Mouse (Mus musculus) gastrocnemius, adult 18-20 months (tissue): ENCODE results near the gene Heatr5b. TPM values are rescaled to one million over a fixed set of nuclear protein-coding genes. Genes with fewer than 3 reads are reported as not detected.
"Not testable (repeated sequence)": the region's sequence is repeated elsewhere in the genome, so short reads cannot be mapped to it uniquely, and the experiment has no call there.

Source experiments
- DNase-seq: peaks from one replicate; pipeline ENCODE4 v3.0.0; 2021; ENCODE audit warnings: low spot score
- long read RNA-seq, 2 experiments: library from polyadenylated mRNA; stranded (forward); transcript quantifications; one replicate each; pipeline ENCODE4 v2.0.0; 2021
- total RNA-seq, 2 experiments: library from RNA; stranded (reverse); gene quantifications; 2 replicates each; pipeline ENCODE4 v1.2.3; 2021

Gene Heatr5b
- 1 to 10 TPM; 7.6 to 9.0 TPM for total RNA-seq
- long read RNA-seq, experiment 1, full-length matches to known transcripts = 3 of 5 reads
- long read RNA-seq, experiment 1, partial matches to known transcripts = 2 of 5 reads
- long read RNA-seq, experiment 1, other reads (novel, unspliced or antisense) = 0 of 5 reads
- long read RNA-seq, experiment 2, full-length matches to known transcripts = 5 of 9 reads
- long read RNA-seq, experiment 2, partial matches to known transcripts = 2 of 9 reads
- long read RNA-seq, experiment 2, other reads (novel, unspliced or antisense) = 2 of 9 reads

GRCm38 (mm10) chr17:78834856-78835835 lies at the start of gene Heatr5b, which contains the start of gene Gpatch11:
Gene Heatr5b (minus strand): TSS chr17:78835364.
Gene Gpatch11 (plus strand): TSS chr17:78835567.
- peak; percentile 97 for DNase-seq

- no peak for DNase-seq
Measured at GRCm38 (mm10) chr17:78883291-78883690, 48.1 kb upstream of the Heatr5b start.

- DNase-seq = peak; percentile 75
Measured at GRCm38 (mm10) chr17:78882401-78883112, 47.4 kb upstream of the Heatr5b start, which contains the start of gene Eif2ak2. Gene Eif2ak2 (minus strand): TSS chr17:78882573.

- DNase-seq = no peak
Measured at GRCm38 (mm10) chr17:78881878-78882304, 46.7 kb upstream of the Heatr5b start.

- DNase-seq = no peak
Measured at GRCm38 (mm10) chr17:78873886-78874285, 38.7 kb upstream of the Heatr5b start.

- DNase-seq = no peak
Measured at GRCm38 (mm10) chr17:78856243-78856642, 21.1 kb upstream of the Heatr5b start.

GRCm38 (mm10) chr17:78842271-78842928 lies 7.2 kb upstream of the Heatr5b start:
- DNase-seq = no peak

GRCm38 (mm10) chr17:78836056-78836455 lies 892 bp upstream of the Heatr5b start:
- no peak for DNase-seq

GRCm38 (mm10) chr17:78824346-78824745 lies 10.8 kb downstream of the Heatr5b start:
- DNase-seq = peak; percentile 43

GRCm38 (mm10) chr17:78809582-78809981 lies 25.6 kb downstream of the Heatr5b start:
- no peak for DNase-seq

- no peak for DNase-seq
Measured at GRCm38 (mm10) chr17:78809019-78809418, 26.1 kb downstream of the Heatr5b start.

GRCm38 (mm10) chr17:78797222-78797621 lies 37.9 kb downstream of the Heatr5b start:
- DNase-seq = no peak

GRCm38 (mm10) chr17:78794390-78794789 lies 40.8 kb downstream of the Heatr5b start:
- DNase-seq = no peak

- no peak for DNase-seq
Measured at GRCm38 (mm10) chr17:78792122-78792521, 43.0 kb downstream of the Heatr5b start.

GRCm38 (mm10) chr17:78791690-78792070 lies 43.5 kb downstream of the Heatr5b start:
- DNase-seq = no peak

GRCm38 (mm10) chr17:78791068-78791689 lies 44.0 kb downstream of the Heatr5b start:
- DNase-seq = no peak

GRCm38 (mm10) chr17:78788273-78788672 lies 46.9 kb downstream of the Heatr5b start:
- DNase-seq = not testable (repeated sequence)

- DNase-seq = no peak
Measured at GRCm38 (mm10) chr17:78778765-78779164, 56.4 kb downstream of the Heatr5b start.

- DNase-seq = no peak
Measured at GRCm38 (mm10) chr17:78772317-78772716, 62.8 kb downstream of the Heatr5b start.

GRCm38 (mm10) chr17:78770932-78771331 lies 64.2 kb downstream of the Heatr5b start:
- DNase-seq = no peak
